Mouse (Mus musculus): Measurements from ENCODE around the gene Brd3os.

Brd3os gene

DNA sequence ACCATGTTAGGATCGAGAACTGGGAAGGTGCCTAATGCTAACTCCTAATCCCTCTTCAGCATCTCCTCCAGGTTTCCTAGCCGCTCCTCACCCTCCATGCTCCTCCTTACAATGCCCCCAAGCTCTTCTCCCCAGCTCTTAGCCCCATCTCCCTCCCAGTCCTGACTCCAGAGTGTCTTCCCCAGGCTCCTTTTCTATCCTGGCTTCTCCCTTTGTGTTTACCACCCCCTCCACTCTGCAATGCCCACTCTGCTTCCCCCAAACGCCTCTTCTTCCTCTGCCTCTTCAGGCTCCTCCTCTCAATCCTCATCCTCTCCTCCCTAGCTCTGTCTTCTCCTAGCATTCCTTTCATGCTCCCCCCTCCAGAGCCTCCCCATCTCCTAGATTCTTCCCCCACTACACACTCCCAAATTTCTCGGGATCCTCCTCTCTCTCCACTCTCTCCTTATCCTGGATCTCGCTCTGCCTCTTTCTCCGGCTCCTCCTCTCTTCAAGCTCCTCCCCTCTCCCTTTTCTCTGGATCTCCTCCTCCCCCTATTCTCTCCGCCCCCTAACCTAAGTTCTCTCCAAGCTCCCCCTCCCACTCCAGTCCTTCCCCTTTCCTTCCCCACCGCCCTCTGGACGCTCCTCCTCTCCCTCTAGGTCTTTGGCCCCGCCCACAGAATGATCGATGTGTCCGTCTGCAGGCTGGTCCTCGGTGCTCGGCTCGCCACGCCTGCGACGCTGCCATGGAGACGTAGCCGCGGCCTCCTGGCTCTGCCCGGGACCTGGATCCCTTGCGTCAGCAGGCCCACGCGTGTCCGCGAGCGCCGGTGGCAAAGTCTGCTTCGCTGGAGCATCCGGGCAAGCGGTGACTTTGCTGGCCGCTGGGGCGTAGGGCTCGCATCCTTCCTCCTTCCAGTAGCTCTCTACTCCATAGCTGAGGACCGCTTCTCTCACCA, at the start of gene Brd3os:
Gene Brd3os, plus strand, starts transcription at position 558 of the 941 bp plus-strand sequence.
- DNase-seq (ENCODE audit: low read depth, low spot score): peak; percentile 91

DNA sequence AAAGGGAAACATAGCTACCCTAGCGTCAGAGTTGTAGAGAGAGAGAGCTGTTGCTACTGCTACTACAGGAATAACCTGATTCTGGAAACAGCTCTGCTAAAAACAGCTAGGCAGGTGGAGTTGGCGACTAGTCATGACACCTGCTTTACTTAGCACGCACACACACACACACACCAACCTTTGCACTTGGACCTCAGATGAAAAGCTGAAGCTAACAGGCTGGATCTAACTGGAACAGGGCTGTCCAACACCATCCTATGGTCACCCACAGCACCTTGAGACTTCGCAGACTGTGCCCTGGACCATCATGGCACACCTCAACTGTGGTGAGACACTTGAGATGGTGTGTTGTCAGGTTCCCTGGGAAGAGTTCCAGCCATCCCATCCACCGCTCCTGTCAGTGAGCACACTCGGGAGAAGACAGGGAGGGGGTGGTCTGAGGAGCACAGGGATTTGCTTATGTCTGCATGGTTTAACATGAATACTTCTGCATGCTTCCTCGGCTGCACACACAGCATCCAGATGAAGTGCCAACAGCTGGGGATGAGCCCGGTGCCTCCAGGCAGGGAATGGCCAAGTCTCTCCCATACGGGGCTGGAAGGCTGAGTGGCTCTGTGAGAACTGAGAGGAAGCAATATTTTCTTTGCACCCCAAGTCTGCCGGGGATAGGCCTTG, 47.8 kb upstream of the Brd3os start:
- no peak for DNase-seq (ENCODE audit: low read depth, low spot score)

DNA sequence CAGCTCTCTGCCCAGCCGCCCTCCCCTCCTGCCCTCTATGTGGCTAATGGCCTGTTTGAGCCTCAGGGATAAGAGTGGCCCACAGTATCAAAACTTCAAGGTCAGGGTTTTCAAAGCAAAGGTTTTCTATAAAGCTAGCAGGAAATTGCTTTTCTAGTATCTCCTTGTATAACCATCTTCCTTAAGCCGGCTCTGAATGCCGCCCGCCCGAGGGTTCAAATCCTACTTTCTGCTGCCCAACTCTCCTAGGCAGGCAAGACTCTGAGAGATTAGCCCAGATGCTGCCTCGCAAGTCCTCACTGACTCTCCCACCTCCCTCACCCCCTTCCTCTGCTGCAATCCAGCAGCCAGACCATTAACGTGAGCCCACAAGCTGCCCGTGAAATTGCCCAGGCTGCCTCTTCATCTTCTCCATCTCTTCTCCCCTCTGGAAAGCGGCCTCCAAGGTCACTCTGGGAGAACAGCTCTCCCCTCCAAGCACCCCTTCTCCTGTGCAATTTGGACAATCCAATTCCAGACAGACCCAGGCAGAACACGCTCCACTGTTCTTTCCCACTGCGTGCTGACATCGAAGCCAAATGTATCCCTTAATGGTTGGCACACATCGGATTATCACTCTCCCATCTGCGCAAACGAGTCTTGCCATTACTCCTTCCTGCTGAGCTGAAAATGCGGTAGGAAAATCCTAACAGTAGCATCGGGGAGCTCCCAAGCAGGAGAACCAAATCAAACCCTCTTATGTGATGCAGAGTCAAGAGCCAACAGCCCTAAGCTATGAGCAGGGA, 45.3 kb upstream of the Brd3os start:
- DNase-seq (ENCODE audit: low read depth, low spot score): no peak

DNA sequence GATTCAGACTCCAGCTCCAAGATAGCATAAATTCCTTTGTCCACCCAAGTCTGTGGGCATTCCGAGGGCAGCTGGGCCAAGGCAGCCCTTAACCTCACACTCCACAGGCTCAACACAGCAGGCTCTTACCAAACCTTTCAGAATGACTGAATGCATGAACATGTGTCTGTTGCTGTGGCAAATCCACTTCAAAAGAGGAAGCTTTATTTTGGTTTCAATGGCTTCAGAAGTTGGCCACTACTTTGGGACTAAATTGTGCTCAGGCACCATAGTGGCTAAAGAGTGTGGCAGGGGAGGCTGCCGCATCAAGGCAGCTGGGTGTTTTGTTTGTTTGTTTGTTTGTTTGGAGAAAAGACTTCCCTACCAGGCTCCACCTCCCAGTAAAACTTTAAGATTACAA, 42.0 kb upstream of the Brd3os start:
- no peak for DNase-seq (ENCODE audit: low read depth, low spot score)

DNA sequence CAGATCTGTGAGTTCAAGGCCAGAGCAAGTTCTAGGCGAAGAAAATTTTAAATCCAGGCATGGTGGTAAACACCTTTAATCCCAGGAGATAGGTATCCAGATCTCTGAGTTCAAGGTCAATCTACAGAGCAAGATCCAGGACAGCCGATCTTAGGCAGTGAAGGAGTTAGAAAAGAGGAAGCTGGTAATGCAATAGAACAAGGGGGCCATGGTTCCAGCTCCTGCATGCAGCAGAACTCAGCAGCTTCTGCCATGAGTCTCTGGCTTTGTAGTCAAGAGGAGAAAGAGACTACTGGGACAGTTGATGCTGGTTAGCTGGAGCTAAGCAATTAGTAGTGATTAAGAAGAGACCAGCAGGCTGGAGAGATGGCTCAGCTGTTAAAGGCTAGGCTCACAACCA, 40.6 kb upstream of the Brd3os start:
- no peak for DNase-seq (ENCODE audit: low read depth, low spot score)

DNA sequence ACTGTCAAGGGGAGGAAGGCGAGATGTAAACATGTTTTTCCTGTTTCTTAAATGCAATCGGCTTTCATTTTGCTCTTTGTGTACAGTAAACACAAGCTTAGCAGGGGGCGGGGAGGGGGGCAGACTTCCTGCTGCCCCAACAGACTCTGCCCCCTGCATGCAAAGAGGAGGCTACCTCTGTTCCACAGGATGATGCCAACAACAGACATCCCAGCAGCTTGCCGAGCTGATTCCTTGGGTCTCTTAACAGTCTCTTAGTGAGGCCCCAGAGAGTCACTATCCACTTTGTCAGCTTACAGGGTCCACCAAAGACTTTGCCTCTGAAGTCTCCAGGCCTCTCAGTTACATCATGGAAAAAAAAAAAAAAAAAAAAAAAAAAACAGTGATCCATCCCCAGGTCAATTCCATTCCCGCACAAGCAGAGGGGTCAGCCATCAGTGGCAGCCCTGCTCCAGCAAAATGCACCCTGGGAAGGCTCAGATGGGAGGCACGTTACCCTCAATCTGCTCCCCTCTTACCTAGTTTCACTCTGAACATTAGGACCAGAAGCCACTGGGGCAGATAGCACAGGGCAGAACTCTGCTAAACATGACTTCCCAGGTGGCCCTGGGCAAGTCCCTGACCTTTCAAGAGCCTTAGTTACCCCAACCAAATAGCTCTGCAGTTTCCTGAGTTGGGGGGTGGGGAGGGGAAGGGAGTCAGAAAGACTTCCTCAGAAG, 37.6 kb upstream of the Brd3os start:
- DNase-seq (ENCODE audit: low read depth, low spot score): no peak

DNA sequence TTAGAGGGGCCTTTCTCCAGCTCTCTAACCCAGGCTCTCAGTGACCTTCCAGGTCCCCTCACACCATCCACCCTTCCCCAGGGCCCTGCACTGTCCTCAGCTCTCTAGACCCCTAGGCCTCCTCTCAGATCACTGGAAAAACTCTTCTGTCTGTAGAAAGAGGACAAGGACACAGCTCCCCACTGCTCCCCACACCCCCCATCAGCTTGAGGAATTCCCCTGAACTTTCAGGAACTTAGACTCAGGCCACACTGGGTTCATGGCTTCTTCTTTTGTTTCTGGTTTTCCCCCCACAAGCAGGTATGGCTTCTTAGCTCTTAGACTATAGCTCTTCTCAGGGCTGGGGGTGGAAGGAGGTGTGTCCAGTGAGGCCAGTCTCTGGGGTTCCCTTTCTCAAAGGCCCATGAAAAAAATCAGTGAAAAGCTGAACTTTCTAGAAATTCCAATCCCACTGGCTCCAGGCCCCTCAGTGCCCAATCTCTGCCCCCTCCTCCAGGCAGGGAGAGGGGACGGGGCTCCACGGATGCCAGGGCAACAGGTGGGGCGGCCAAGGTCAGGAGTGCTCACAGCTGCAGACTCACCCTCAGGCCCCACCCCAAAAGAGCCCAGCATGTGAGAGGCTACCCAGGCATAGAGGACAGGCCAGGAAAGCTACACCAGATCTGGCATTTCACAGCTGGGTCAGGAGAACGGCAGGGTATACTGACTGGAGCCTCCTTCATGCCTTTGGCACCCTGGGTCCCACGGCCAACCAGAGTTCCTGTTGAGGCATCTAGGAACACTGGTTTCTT, 36.8 kb upstream of the Brd3os start:
- no peak for DNase-seq (ENCODE audit: low read depth, low spot score)

DNA sequence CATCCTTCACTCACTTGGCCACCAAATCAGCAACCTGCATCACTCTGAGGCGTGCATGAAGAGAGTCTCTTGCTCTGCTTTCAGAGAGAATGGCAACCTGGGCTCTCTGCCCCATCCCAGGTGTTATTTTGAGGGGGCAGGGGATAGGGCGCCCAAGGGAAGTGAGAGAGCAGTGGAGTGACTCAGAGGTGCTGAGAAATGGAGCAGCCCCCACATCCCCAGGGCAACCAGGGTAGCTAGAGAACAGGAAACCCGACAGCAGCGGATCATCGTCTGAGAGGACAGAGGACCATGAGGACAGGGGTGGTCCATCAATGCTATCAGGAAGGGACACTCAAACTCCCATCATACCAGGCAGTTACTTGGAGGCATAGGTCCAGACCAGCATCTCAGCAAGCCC, 35.2 kb upstream of the Brd3os start:
- DNase-seq (ENCODE audit: low read depth, low spot score): no peak

DNA sequence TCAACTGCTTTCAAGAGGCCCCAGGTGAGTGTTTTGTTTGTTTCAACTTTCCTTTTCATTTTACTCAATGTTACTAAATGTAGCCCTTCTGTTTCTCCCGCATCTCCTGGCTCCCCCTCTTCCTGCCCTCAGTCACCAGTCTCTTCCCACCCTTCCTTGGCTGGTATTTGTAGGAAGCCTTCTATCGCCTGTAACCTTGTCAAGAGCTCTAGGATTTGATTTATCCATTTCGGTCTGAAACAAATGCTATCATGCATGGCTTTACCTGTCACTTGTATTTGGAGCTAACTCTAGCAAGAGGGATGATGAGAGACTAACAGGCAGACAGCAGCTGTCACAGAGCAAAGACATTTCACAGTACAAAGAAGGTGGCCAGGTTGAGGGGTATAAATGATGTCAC, 33.9 kb upstream of the Brd3os start:
- DNase-seq (ENCODE audit: low read depth, low spot score): no peak

DNA sequence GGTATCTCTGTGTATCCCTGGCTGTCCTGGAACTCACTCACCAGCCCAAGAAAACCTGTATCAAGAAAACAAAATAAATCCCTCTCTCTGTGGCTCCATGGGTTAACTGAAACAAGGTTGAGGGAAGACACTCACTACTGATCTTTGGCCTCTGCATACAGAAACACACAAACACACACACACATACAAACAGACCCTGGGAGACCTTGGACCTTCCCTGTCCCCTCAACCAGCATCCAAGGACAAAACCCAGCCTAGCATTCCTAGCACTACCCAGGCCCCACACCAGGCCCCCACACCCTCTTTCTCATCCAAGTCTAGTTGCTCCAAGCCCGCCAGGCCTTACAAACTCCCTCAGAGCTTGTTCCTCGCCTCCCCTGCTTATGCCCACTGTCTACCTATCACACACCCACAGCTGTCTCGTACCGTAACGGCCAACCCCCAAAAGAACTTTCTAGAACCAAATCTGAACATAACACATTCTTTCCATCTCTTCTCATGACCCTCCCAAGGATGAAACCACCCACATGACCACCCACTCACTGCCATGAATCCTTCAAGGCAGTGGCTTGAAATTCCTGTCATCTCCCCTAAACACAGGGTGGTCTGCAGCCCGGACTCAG, 31.5 kb upstream of the Brd3os start:
- DNase-seq (ENCODE audit: low read depth, low spot score): no peak

DNA sequence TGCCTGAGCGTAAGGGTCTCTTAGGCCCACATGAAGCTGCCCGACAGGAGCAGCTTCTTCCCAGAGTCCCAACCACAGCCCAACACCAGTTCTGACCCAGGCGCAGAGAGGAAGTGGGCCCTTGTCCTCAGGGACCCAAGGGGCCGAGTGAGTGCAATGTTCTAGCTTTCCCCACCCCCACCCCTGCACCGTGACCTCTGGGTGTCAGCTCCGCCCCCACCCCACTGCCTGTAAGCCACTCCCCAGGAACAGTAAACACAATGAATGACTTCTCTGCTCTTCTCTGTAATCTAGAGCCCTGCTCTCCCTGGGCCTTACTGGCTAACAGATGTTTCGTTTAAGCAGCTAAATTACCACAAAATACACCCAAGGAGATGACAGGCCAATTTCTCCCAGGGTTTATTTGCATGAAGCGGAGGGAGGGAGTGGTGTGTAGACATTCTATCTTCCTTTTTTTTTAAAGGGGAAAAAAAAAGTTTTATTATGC, 30.4 kb upstream of the Brd3os start:
- DNase-seq (ENCODE audit: low read depth, low spot score): no peak

DNA sequence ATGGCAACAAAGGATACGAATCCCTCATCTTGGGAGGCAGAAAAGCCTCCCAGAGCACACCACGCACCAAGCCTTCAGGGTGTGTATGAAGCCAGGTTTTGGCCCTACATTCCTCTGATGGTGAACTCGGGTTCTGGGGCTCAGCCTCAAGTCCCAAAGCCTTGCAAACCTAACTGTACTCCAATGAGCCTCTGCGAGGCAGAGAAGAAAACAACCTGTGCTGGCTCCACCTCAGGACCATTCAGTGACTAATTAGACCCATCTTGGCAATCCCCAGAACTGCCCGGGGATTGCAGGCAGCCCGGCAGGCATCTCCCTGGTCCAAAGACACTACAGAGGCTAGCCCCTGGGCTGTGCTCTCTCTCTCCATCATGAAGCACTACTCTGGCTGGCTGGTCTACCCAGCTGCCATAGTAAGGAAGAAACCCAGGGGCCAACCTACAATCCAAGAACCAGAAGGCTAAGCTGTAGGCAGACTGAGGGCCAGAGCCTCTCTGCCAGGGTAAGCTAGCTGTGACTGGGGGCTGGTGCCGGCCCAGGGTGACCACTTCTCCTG, 29.8 kb upstream of the Brd3os start:
- DNase-seq (ENCODE audit: low read depth, low spot score): no peak

DNA sequence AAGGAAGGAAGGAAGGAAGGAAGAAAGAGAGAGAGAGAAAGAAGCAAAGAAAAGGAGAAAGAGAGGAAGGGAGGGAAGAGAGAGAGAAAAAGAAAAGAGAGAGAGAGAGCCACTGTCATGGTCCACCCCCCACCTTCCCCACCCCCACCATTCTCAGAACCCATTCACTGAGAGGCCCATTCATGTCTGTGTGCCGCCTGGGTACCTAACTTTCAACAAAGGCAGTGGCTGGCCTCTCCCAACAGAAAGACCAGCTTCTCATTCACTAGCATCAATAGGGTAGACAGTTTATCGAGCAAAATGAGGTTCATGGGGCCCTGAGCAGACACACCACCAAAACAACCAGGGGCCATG, 28.6 kb upstream of the Brd3os start:
- DNase-seq (ENCODE audit: low read depth, low spot score): no peak

DNA sequence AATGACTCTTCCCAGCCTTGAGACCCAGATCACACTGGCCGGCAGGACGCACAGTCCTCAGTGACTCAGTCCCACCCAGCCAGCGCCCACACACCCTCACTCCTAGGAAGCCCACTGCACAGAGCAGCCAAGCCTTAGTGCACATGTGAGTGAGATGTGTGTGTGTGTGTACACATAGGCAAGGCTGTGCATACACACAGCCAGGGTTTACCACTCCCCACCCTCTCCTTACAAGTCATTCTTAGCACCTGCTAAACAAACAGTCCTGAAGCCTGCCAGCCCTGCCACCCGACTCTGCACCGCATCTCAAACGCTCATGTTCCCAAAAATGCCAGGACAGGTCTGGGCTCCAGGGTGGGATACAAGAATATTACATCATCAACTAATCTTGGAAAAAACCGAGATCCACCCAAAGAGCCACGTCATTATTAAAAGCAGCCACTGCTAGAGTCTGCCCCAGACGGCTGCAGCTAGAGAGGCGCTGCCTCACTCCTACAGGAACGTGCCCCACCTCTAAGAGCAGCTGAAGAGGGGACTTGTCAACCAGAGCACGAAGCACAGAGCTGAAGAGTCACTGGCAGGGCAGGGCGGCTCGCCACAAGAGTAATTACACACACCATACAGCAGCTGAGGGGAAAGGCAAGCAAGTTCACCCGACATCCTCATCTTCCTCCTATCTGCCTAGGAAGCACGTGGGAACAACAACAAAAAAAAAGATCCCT, 28.0 kb upstream of the Brd3os start:
- no peak for DNase-seq (ENCODE audit: low read depth, low spot score)

DNA sequence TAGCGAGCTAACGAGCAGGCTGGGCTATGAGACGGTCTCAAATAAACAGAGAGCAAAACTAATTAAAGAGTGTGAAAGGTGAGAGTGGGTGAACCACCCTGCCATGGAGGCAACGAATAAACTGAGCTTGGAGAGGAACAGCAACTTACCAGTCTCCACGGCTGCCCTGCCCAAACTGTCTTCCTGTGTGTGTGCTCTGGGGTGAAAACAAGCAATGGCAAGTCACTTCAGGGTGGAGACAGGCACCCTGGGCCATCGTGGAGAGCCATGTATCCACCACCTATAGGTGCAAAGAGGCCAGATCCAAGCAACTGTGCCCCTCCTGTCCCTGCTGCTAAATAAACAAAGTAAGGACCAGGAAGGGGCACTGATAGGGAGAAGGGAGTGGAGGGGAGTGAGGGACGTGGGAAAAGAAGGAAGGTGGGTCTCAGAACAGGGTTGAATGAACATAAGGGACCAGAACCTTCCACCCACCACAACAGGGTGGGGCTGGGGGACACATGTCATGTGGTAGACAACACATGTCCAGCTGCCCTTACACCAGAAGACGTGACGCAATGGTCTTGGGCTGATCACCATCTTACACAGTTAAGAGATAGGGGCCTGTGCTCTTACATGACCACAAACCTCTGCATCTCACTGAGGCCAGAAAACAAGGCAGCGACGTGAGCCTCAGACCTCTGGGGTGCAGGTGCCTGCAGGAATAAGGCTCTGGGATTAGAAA, 26.9 kb upstream of the Brd3os start:
- no peak for DNase-seq (ENCODE audit: low read depth, low spot score)

DNA sequence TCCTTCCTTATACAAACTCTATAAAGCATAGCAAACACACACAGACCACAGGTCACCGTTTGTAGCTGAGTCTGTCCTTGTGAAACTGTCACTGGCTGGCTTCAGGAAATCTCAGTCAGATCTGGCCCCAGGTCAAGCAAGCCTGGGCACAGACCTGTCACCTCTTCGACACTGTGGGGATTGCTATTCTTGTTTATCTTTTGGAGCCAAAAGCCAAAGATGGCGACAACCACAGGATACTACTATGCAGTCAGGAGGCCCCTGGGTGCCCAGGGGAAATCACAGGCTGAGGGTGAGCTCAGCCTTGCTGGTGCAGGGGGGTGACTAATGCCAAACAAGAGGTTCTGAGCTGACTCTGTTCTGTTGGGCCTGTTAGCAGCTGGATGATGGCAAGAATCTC, 25.7 kb upstream of the Brd3os start:
- DNase-seq (ENCODE audit: low read depth, low spot score): no peak

DNA sequence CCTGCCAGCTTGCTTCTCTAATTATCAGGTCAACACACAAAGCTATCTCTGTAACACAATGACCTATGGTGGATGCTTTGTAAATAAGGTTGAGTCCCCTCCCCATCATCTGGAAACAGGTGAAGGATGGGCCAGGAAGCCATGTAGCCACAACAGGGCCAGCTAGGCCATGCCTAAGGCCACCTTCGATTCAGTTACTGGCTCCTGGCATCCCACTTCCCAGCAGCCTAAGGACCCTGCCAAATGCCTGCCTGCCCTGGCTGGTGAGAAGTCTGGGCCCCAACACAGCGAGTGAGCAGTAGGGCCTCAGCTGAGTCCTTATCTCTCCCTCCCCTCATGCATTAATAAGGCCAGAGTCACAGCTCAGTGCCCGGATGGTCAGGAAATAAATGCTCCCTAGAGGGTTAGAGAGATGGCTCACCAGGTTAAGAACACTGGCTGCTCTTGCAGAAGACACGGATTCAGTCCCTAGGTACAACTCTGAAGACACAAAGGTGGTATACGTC, 24.4 kb upstream of the Brd3os start:
- DNase-seq (ENCODE audit: low read depth, low spot score): no peak

DNA sequence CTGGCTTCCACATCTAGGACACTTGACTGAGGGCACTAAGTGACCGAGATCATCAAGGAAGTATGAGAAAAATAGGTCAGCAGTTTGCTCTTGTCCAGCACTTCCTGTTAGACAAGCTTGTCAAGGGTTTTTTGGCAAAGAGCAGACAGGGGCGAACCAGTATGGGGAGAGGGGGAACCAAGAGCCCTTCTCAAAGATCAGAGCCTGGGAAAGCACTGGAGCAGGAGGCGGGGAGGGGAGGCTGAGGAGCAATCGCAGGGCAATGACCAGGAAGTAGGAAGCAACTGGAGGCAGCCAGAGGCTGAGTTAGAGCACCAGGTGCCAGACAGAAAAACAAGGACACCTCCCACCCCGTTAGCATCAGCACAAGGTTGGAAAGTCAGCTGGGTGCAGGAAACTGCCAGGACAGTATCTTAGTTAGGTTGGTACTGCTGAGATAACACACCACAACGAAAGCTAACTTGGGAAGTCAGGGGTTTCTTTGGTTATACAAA, 23.5 kb upstream of the Brd3os start:
- no peak for DNase-seq (ENCODE audit: low read depth, low spot score)

Data from retina, adult 2 months (tissue).